Mouse (Mus musculus): Measurements from ENCODE around the gene Pomgnt2. TPM values are rescaled to one million over a fixed set of nuclear protein-coding genes. Genes with fewer than 3 reads are reported as not detected.

The Pomgnt2 gene
- polyA plus RNA-seq (2015; fragmentation: Nextera tagmentation; extraction: Ambion mirVana): 15.1 and 16.9 TPM in 2 replicates

DNA sequence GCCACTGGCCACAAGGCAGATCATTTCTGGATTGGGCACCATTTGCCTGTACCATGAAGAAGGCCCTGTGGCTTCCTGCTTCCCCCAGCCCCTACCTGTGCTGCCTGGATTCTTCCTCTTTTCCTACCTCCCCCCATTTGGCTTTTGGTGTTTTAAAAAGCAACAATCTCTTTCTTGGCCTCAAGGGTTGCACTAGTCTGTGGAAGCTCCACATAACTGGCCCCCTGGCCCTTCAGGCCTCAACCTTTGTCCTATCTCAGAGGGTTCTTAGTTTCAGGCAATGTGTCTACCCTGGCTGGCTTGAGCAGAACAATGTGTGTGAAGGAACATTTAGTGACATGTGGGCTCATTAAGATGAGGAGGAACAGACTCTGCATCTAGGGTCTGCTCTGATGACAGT is at the start of gene Pomgnt2:
Pomgnt2 (minus strand) TSS at position 101 of the 400 bp plus-strand sequence.
- H3K4me3 ChIP-seq: peak within 1 kb of the TSS; percentile 90
- no peak for ATAC-seq (ENCODE audit: insufficient number of reproducible peaks, insufficient read depth, low FRiP score, low TSS enrichment, low read depth)
- no peaks in the 10 kb centered on the region for H3K27me3 ChIP-seq
- H3K4me1 ChIP-seq: peaks cover 19% of the 10 kb centered on the region
- H3K4me2 ChIP-seq: peak within 1 kb of the TSS; percentile 97
- H3K27ac ChIP-seq: no peak within 1 kb of the TSS
- no peaks in the 10 kb centered on the region for H3K36me3 ChIP-seq
- H3K9ac ChIP-seq: no peak within 1 kb of the TSS
- H3K9me3 ChIP-seq: no peaks in the 10 kb centered on the region

DNA sequence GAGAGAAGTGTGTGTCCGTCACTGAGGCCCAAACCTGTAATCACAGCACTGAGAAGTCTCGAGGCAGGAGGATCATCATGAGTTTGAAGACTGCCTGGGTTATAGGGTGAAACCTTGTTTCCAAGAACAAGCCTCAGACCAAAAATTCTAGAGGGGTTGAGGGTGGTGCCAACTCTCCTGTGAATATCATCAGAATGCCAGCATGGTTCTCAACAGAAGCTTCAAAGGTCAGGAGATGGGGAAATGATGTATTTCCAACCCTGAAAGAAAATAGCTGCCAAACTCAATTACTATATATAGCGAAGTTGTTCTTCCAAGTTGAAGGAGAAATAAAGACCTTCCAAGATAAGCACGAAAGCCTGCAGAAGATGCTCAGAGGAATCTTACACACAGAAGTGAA is 42.9 kb upstream of the Pomgnt2 start:
- no peak overlapping the region for H3K4me2 ChIP-seq
- no peak overlapping the region for H3K27ac ChIP-seq
- WGBS: 72% methylated on average over 4 of the region's 4 CpGs
- H3K9me3 ChIP-seq: no peaks in the 10 kb centered on the region
- H3K4me3 ChIP-seq: no peak overlapping the region
- no peaks in the 10 kb centered on the region for H3K27me3 ChIP-seq
- no peak for ATAC-seq (ENCODE audit: insufficient number of reproducible peaks, insufficient read depth, low FRiP score, low TSS enrichment, low read depth)
- no peak overlapping the region for H3K9ac ChIP-seq
- H3K4me1 ChIP-seq: no peaks in the 10 kb centered on the region
- no peaks in the 10 kb centered on the region for H3K36me3 ChIP-seq

DNA sequence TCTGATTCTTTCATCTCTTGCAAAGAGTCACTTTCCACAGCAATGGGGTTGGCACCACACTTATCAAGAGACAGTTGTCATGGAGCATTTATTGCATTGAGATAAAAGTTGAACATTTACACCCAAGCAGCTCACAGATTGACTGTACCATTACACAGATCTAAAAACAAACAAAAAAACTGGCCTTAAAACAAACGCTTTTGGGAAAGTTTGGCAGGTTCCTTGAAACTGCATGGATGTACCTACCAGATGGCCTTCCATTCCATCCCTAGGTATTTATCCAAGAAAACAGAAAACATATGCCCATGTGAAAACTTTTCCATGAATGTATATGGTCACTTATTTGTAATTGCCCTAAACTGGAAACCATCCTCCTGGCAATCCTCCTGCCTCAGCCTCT is 41.7 kb upstream of the Pomgnt2 start:
- no peak overlapping the region for H3K4me2 ChIP-seq
- H3K4me1 ChIP-seq: no peaks in the 10 kb centered on the region
- H3K27ac ChIP-seq: no peak overlapping the region
- no peak for ATAC-seq (ENCODE audit: insufficient number of reproducible peaks, insufficient read depth, low FRiP score, low TSS enrichment, low read depth)
- no peak overlapping the region for H3K9ac ChIP-seq
- H3K36me3 ChIP-seq: no peaks in the 10 kb centered on the region
- no peaks in the 10 kb centered on the region for H3K9me3 ChIP-seq
- H3K4me3 ChIP-seq: no peak overlapping the region
- 87% methylated on average over 1 of the region's 1 CpGs for WGBS
- H3K27me3 ChIP-seq: no peaks in the 10 kb centered on the region

DNA sequence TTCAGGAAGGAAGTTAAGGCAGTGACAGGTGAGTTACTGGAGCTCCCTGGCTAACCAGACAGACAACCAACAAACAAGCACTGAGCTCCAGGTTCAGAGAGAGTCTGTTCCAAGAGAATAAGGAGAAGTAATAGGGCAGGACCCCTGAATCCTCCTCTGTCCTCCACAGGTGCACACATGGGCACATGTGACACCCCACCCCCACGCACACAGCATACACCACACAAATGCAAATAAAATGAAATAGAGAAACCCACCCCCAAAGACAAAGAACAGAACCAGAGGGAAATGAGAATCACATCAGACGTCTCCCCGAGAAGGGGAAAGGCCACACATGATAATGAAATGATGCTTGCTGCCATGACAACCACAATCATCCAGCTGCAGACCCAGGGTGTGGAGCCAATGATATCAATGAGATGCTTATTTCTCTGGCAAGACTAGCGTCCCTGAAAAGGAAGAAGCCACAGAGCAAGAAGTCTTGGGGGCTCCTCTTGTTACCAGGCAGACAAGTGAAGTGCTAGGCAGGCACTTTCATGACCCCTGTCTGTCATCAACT is 39.7 kb upstream of the Pomgnt2 start:
- H3K9ac ChIP-seq: no peak overlapping the region
- H3K27me3 ChIP-seq: no peaks in the 10 kb centered on the region
- ATAC-seq (ENCODE audit: insufficient number of reproducible peaks, insufficient read depth, low FRiP score, low TSS enrichment, low read depth): no peak
- H3K27ac ChIP-seq: no peak overlapping the region
- 53% methylated on average over 4 of the region's 4 CpGs for WGBS
- no peaks in the 10 kb centered on the region for H3K4me1 ChIP-seq
- no peaks in the 10 kb centered on the region for H3K36me3 ChIP-seq
- H3K9me3 ChIP-seq: no peaks in the 10 kb centered on the region
- no peak overlapping the region for H3K4me2 ChIP-seq
- H3K4me3 ChIP-seq: no peak overlapping the region

DNA sequence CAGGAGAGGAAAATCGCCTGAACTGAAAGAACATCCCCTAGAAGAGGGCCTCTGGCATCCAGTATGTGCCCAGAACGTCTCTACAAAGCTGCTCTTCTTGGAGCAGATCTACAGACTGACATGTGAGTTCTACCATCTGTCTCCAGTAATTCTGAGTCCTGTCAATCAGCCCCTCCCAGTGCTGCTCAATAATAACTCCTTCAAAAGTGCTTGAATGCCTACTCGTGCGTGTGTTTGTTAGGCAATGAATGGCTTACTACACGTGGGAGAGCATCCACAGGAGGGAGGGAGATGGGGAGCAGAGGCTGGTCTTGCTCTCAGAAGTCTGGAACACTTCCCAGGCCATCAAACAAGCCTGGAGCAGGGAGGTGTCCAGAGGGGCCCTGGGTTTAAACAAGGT is 38.9 kb upstream of the Pomgnt2 start:
- Histone ChIP-seq H3K9me3 (no peaks in the 10 kb centered on the region), H3K27me3 (no peaks in the 10 kb centered on the region), H3K9ac (no peak overlapping the region), H3K4me3 (no peak overlapping the region), H3K4me2 (no peak overlapping the region), H3K36me3 (no peaks in the 10 kb centered on the region), H3K4me1 (no peaks in the 10 kb centered on the region), H3K27ac (no peak overlapping the region)
- WGBS: 30% methylated on average over 5 of the region's 5 CpGs
- ATAC-seq (ENCODE audit: insufficient number of reproducible peaks, insufficient read depth, low FRiP score, low TSS enrichment, low read depth): no peak

DNA sequence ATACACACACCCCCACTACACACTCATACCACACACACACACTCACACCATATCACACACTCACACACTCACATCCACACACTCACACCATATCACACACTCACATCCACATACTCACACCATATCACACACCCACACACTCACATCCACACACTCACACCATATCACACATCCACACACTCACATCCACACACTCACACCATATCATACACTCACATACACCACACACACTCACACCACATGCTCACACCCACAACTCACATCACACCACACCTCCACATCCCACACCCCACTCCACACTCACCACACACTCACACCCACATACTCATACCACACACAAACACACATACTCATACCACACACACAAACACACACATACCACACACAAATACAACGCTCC is 38.0 kb upstream of the Pomgnt2 start:
- no peak for ATAC-seq (ENCODE audit: insufficient number of reproducible peaks, insufficient read depth, low FRiP score, low TSS enrichment, low read depth)
- WGBS: 94% methylated on average over 1 of the region's 1 CpGs
- Histone ChIP-seq H3K27ac (no peak overlapping the region), H3K9me3 (no peaks in the 10 kb centered on the region), H3K27me3 (no peaks in the 10 kb centered on the region), H3K4me1 (0 out of 2 replicates have a peak, but pooled peaks cover 3% of the 10 kb centered on the region), H3K36me3 (no peaks in the 10 kb centered on the region), H3K4me2 (no peak overlapping the region), H3K9ac (no peak overlapping the region), H3K4me3 (no peak overlapping the region)

DNA sequence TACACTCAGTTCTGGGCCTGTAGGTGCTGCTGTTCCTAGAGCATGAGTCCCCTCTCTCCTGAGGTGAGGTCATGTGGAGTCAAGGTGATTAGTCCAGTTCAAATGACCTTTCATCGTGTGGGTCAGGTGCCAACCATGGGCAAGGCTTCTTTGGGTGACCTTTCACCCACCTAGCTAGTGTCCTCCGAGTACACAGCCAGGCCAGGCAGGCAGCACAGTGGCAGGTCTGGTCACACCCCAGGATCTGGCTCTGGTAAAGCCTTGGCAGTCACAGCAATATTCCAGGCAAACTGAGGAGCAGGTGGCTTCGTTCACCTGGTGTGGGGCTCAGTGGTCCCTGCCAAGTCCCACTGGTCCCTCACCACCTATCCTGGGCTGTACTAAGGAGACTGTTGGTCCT is 35.2 kb upstream of the Pomgnt2 start:
- Histone ChIP-seq H3K27ac (no peak overlapping the region), H3K27me3 (no peaks in the 10 kb centered on the region), H3K9ac (no peak overlapping the region), H3K9me3 (no peaks in the 10 kb centered on the region), H3K4me3 (no peak overlapping the region), H3K36me3 (no peaks in the 10 kb centered on the region), H3K4me1 (peaks cover 6% of the 10 kb centered on the region; the same call in 1 of the 2 replicates), H3K4me2 (no peak overlapping the region)
- ATAC-seq (ENCODE audit: insufficient number of reproducible peaks, insufficient read depth, low FRiP score, low TSS enrichment, low read depth): no peak
- 70% methylated on average over 3 of the region's 3 CpGs for WGBS

DNA sequence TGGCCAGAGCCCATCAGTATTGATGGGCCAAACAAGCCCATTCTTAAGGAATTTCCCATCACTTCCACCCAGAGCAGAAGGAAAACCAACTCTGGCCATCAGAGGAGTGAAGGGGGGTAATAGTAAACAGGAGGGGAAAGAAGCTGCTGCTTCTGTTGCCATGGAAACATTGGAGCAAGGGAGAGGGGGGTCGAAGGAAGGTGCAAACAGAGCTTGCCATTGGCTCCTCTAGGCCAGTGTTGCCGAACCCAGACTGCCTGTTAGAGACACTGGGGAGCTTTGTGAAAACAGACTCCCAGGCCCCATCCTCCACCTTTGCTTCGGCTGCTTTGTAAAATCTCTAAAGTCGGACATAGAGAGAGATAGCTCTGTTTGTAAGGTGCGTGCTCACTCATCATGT is 33.8 kb upstream of the Pomgnt2 start:
- no peak for ATAC-seq (ENCODE audit: insufficient number of reproducible peaks, insufficient read depth, low FRiP score, low TSS enrichment, low read depth)
- no peaks in the 10 kb centered on the region for H3K9me3 ChIP-seq
- H3K4me3 ChIP-seq: no peak overlapping the region
- no peak overlapping the region for H3K27ac ChIP-seq
- no peaks in the 10 kb centered on the region for H3K36me3 ChIP-seq
- H3K4me1 ChIP-seq: peaks cover 19% of the 10 kb centered on the region
- WGBS: 62% methylated on average over 5 of the region's 5 CpGs
- no peak overlapping the region for H3K4me2 ChIP-seq
- H3K27me3 ChIP-seq: no peaks in the 10 kb centered on the region
- H3K9ac ChIP-seq: no peak overlapping the region

DNA sequence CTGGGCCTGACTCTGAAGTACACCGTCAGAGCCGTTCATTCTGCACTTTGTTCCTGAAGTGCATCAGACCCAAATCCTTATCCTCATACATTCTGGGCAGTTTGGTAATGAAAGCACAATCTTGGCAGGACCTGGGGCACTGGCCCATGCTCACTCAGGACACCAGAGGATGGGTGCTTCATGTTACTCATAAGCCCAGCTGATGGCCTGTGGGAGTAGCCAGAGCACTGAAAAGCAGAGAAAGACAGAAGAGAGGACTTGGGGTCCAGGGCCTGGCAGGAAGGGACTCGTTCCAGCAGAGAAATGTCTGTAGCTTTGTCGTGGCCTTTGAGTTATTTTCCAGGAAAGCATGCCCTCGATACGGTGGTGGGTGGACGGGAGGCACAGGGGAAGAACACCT is 32.9 kb upstream of the Pomgnt2 start:
- H3K4me3 ChIP-seq: no peak overlapping the region
- H3K9me3 ChIP-seq: no peaks in the 10 kb centered on the region
- no peak for ATAC-seq (ENCODE audit: insufficient number of reproducible peaks, insufficient read depth, low FRiP score, low TSS enrichment, low read depth)
- H3K4me2 ChIP-seq: no peak overlapping the region
- 89% methylated on average over 7 of the region's 7 CpGs for WGBS
- no peak overlapping the region for H3K27ac ChIP-seq
- no peaks in the 10 kb centered on the region for H3K36me3 ChIP-seq
- H3K9ac ChIP-seq: no peak overlapping the region
- peaks cover 19% of the 10 kb centered on the region for H3K4me1 ChIP-seq
- H3K27me3 ChIP-seq: no peaks in the 10 kb centered on the region

DNA sequence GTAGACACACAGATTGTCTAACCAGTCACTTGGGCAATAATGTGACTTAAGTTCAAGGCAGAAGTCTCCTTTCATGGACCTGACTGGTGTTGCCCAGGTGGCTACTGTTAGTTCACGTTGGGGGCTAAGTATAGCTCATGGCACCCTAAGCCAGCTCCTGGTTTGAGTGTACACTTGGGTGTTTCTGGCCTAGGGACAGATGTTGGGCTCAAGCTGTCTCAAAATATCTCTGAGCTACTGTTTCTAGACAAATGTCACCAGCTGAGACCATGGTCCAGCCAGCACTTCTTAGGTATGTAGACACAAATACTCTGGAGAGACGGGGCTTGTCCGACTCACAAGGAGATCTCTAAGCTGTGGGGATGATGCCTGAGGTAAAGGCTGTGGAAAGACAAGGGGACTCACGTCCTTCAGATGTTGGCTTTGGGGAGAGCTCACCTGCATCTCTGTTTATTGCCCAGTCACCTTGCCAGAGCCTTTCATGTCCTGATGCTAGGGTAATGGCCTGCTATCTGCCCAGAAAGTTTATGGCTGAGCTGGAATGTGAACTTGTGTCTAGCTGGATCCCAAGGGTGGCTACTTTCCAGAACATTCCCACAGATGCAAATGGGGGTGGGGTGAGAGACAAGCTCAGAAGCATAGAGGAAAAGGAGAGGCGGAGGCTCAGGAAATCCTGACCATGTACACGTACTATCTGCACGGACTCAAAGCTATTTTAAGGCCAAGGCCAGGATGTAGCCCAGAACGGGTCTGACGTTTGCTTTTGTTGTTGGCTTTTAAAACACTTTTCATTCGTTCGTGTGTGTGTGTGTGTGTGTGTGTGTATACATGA is 31.2 kb upstream of the Pomgnt2 start:
- Histone ChIP-seq H3K27ac (peak overlapping the region; percentile 18; the same call in 1 of the 2 replicates), H3K36me3 (no peaks in the 10 kb centered on the region), H3K9ac (no peak overlapping the region), H3K27me3 (no peaks in the 10 kb centered on the region), H3K9me3 (no peaks in the 10 kb centered on the region), H3K4me3 (no peak overlapping the region), H3K4me2 (no peak overlapping the region), H3K4me1 (peaks cover 19% of the 10 kb centered on the region)
- ATAC-seq (ENCODE audit: insufficient number of reproducible peaks, insufficient read depth, low FRiP score, low TSS enrichment, low read depth): no peak
- 82% methylated on average over 11 of the region's 11 CpGs for WGBS

DNA sequence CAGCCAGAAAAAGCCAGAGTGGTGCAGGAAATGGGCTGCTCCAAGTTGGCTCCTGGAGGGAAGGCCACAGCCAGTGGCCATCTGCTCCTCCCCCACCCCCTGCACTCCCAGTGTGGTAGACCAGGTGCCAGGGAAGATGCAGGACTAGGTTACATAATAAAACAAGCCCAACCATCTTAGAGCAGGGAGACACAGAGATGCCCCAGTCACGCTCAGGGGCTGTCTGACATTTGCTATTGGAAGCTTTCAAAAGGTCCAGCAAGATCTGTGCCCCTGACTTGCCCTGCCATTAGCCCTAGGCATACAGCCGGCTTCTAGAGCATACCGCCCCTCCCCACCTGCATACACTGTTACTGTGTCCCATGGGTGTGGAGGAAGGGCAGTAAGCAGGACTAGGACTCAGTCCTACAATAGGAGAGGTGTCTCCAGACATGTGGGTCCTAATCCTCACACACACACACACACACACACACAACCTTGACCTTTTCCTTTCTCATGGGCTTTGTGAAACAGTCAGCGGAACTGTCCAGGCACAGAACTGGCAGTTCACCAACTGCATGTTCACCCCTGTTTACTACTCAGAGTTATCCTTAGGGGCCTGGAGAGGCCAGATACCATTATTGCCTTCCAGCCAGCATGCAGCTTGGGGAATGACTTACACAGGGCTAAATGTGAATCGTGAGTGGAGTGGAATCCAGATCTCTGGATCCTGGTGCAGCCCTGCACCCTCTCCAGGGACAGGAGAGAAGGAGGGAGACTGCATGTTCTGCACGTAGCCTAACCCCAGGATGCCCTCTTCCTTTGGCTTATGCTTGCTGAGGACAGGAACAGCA is 30.4 kb upstream of the Pomgnt2 start:
- H3K36me3 ChIP-seq: no peaks in the 10 kb centered on the region
- no peak overlapping the region for H3K4me2 ChIP-seq
- no peak for ATAC-seq (ENCODE audit: insufficient number of reproducible peaks, insufficient read depth, low FRiP score, low TSS enrichment, low read depth)
- H3K9ac ChIP-seq: no peak overlapping the region
- no peaks in the 10 kb centered on the region for H3K9me3 ChIP-seq
- WGBS: 66% methylated on average over 6 of the region's 6 CpGs
- peak overlapping the region; percentile 18; the same call in 1 of the 2 replicates for H3K27ac ChIP-seq
- H3K4me3 ChIP-seq: no peak overlapping the region
- H3K4me1 ChIP-seq: peaks cover 19% of the 10 kb centered on the region
- H3K27me3 ChIP-seq: no peaks in the 10 kb centered on the region
